Mouse (Mus musculus) gastrocnemius, adult 2 months (tissue): ENCODE data around the gene Sestd1. TPM values are rescaled to one million over a fixed set of nuclear protein-coding genes. Genes with fewer than 3 reads are reported as not detected.

Experiments
- DNase-seq: peaks from one replicate; pipeline ENCODE4 v3.0.0; 2022
- H3K27ac ChIP-seq: fragments of 200-600 bp; 2 replicates; pipeline ENCODE4 v1.8.1; 2022; ENCODE audit warnings: mild to moderate bottlenecking
- H3K4me3 ChIP-seq: fragments of 200-600 bp; 2 replicates; pipeline ENCODE4 v1.8.1; 2022; ENCODE audit warnings: mild to moderate bottlenecking, moderate library complexity
- CTCF ChIP-seq: fragments of 200-600 bp; IDR thresholded peaks from 2 replicates; pipeline ENCODE4 v1.8.1; 2022; ENCODE audit warnings: antibody characterized with exemption, mild to moderate bottlenecking, moderate library complexity
- intact Hi-C: fragments of 180-260 bp; cut with DNase I; formaldehyde crosslinking; loops from one replicate; pipeline ENCODE4 v1.15.1; 2025
- total RNA-seq, 2 experiments: library from RNA; stranded (reverse); gene quantifications; 2 replicates each; pipeline ENCODE4 v1.2.3; 2021

Sestd1 gene
- total RNA-seq, 2 experiments from 2014 or later = 9.8 to 10.3 TPM

DNA sequence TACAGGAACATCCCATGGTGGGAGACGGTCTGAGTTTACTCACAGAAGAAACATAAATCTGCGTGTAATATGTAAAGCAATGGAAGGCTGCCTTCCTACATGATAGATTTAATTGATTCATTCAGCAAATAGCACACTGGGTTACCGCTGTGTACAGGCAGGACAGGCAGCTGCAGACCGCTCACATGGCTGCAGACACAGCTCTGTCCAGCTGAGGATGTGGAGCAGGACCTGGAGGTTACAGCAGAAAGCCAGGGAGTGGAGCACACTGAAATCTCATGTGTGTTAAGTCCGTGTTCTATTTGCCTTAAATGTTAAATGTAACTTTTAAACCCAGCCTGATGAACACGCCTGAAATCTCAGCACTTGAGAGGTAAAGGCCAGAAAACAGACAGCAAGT, 38.1 kb downstream of the Sestd1 start:
- H3K4me3 ChIP-seq = no peak overlapping the region
- DNase-seq = no peak
- no peak overlapping the region for H3K27ac ChIP-seq
- TF ChIP-seq CTCF = no peak
- intact Hi-C loops = loop anchor here (10.0 kb wide), 1 partner anchor 463 kb away; no protein-coding TSS in a partner anchor

DNA sequence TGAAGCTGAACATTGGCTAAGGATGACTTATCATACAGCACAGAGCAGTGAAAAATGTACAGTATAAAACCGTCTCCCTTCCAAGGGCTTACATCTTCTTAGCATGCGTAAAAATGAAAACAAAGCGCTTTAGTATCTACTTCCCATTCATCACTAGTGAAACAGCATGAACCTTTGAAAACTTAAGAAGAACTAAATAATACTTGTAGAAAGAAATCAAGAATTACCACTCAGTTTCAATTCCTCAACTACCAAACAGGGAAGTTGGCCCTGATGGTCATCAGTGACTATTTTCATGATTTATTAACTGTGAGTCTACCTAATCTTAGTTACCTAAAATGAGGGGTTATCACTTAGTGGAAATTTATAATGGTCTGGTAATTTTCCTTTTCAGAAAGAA, 41.8 kb downstream of the Sestd1 start:
- DNase-seq = no peak
- H3K27ac ChIP-seq = no peak overlapping the region
- no peak for TF ChIP-seq CTCF
- intact Hi-C loops = no loop called here
- no peak overlapping the region for H3K4me3 ChIP-seq

DNA sequence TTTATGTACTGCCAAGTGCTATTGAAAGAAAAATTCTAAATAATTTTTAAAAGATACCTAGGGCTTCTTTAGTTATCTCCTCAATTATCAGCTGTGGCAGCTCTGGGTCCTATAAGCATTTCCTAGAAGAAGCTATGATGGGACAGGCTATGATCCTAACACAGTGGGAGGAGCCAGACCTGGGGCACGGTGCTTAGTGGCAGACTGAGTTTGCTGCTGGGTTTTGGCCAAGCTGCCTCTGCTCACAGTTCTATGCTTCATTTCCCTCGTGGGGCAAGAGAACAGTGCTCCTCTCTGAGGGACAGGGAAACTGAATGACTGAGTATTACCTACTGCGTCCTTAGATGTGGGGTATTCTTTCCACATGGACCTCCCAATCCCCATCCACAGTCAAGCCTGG, 42.3 kb downstream of the Sestd1 start:
- no peak for TF ChIP-seq CTCF
- intact Hi-C loops = no loop called here
- Histone ChIP-seq H3K4me3 (no peak overlapping the region), H3K27ac (no peak overlapping the region)
- no peak for DNase-seq

DNA sequence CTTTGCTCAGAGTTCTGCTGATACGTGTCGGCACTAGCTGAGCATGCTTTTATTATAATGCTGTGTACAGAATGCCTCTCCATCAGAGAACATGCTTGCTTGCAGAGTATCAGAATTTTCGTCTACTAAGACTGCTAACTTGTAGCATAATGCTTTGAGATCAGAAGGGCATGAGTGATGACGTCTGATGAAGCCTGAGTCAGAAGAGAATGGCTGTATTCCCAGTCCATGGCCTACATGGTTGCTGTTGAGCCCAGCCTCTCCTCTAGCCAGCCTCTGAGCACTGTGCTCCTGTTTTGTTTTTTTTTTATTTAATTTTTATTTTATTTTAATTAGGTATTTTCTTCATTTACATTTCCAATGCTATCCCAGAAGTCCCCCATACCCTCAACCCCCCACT, 43.5 kb downstream of the Sestd1 start:
- Histone ChIP-seq H3K27ac (no peak overlapping the region), H3K4me3 (no peak overlapping the region)
- intact Hi-C loops = no loop called here
- TF ChIP-seq CTCF = no peak
- DNase-seq = no peak

DNA sequence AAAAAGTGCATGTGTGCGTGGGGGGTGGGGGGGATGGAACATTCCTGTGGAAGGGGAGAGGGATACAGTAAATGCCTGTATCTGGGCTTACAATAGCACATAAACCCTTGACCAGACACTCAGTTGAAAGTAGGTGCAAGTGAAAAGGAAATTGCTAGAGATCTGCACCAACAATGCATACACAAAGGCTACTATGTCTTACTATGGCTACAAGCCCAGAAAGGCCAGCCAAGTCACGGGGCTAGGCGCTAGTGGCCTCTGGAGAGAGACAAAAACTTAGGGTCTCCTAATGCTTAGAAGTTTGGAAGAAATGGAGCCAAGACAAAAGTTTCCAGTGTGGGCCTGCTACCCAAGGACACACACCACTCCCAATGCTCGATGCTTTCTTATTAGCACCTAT, 44.5 kb downstream of the Sestd1 start:
- intact Hi-C loops = no loop called here
- H3K4me3 ChIP-seq = no peak overlapping the region
- H3K27ac ChIP-seq = no peak overlapping the region
- DNase-seq = no peak
- no peak for TF ChIP-seq CTCF

DNA sequence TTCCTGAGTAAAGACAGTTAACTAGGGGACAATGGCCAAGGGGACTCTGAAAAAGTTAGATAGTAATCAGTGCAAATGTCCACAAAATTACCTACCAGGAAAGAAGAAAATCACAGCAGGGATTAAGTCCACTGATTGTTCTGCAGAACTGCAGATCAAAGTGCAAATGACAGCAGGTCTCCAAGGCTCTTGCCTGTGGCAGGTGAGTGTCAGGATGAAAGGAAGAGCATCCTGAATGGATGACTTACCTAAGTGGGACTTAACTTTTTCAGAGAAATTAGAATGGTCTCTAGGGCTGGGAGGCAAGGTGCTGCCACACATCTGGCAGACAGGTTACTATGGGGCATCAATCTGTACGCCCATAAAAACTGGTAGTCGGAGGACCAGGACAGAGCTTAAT, 47.8 kb downstream of the Sestd1 start:
- TF ChIP-seq CTCF = no peak
- Histone ChIP-seq H3K4me3 (no peak overlapping the region), H3K27ac (no peak overlapping the region)
- DNase-seq = no peak
- intact Hi-C loops = no loop called here

DNA sequence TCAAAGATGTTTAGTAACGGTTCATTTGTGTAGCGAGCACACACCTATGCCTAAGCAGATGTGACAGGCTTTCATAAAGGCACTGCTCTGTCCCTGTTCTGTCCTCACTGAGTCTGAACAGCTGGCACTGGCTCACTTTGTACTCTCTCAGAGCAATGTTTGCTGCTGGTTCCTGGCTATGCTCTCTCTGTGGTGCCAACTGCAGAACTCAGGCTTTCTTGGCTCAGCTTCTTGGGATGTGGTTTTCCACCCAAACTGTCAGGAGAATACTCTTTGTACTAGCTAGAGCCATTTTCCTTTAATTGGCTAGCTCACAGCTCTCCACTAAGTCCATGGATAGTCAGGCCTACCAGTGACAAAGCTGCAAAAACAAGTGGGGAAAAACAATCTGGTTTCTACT, 59.4 kb downstream of the Sestd1 start:
- no peak for TF ChIP-seq CTCF
- Histone ChIP-seq H3K27ac (no peak overlapping the region), H3K4me3 (no peak overlapping the region)
- intact Hi-C loops = no loop called here
- no peak for DNase-seq

DNA sequence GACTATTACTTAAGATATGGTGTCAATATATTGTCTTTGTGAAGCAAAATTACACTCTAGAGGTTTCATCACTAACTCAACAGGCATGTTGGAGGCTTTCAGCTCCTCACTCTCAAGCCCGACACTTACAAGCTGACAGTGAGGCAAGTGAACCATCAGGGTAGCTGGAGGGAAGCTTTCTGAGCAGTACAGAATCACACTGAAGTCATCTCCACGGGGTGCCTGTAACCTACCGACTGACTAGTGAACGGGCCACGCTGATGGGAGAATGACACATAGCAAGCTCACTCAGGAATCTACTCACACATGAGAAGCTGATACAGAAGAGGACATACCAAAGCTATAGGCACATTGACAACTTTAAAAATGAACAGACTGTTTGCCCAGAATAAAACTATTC, 67.5 kb downstream of the Sestd1 start:
- Histone ChIP-seq H3K27ac (no peak overlapping the region), H3K4me3 (no peak overlapping the region)
- no peak for TF ChIP-seq CTCF
- intact Hi-C loops = no loop called here
- DNase-seq = no peak

DNA sequence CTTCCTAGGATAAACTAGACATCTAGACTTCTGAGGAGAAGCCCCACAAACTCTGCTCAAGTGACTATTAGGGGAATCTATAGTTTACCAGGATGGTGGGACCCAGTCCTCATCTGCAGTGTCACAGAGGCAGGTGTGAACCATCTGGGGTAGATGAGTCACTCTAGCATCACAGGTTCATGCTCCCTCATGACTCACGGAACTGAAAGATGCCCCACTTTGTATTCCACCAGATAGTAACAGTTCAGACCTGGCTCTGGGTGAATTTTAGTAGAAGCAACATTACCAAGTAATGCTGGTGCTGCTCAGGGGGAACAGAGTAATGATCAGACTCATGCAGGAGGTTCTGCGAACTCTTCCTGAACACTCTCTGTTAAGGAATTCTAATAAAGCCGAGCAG, 73.4 kb downstream of the Sestd1 start:
- no peak for DNase-seq
- H3K4me3 ChIP-seq = no peak overlapping the region
- H3K27ac ChIP-seq = no peak overlapping the region
- TF ChIP-seq CTCF = no peak
- intact Hi-C loops = no loop called here

DNA sequence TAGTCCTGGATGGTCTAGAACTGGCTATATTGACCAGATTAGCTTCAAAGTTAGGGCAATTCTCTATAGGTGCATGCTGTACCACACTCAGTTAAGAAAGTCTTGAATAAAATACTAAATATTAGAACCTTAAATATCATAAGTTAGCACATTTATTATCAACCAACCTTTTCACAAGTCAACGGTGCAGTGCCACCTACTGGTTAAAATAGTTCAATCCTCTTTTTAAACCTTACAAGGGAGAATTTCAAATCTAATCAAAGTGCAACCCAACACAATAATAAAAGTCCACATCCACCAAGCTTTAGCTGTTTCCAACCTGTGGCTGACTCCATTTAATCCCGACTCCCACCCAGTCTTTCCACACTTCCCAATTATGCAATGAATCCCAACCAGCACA, 76.5 kb downstream of the Sestd1 start:
- no peak for DNase-seq
- intact Hi-C loops = loop anchor here (2.0 kb wide), 1 partner anchor 141 kb away; no protein-coding TSS in a partner anchor
- TF ChIP-seq CTCF = peak; percentile 65

DNA sequence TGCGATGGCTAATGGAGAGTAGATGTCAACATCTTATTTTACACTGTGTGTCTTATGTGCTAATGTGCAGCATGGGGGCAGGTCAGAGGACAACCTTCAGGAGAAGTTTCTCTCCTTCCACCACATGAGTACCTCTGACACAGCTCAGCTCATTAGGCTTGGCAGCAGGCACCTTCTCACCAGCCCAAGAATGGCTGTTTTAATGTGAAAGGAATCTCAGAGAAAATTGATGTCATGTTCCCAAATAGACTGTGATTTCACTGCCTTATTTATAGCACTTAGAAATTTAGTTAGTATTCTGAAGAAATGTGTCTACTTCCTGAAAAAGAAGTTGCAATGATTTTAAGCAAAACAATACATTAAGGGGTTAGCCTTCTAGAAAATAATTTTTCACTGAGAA, 78.5 kb downstream of the Sestd1 start:
- no peak for DNase-seq
- TF ChIP-seq CTCF = no peak
- H3K27ac ChIP-seq = peak overlapping the region; percentile 24
- no peak overlapping the region for H3K4me3 ChIP-seq
- intact Hi-C loops = no loop called here

More for the DNA sequence above, 76.5 kb downstream of the Sestd1 start:
- Histone ChIP-seq H3K27ac (no peak overlapping the region), H3K4me3 (no peak overlapping the region)

DNA sequence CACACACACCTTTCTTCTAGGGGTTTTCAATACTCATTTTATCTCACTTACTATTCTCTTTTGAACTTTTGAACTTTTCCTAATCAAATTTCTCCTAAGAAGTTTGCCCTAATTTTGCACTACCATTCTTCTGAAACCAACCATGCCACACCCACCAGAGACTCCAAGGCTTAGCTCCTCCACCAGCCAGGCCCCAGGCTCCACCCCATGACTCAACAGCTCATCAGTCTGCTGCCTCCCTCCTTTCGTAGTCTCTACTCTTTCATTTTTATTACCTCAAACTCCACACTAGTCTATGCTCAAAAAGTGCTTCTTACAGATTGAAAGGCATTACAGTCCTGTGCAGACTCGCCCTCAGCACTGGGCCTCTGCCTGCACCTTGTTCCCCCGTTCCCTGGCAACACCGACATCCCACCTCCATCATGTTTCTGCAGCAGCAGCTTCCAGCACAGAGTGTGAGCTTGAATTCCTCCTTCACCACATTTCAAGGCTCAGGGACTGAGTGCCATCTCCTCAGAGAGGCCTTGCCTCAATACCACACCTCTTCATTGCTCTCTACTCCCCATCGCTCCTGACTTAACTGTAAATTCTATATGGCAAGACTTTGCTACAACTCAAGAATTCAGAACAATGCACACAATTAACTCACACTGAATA, 79.3 kb downstream of the Sestd1 start:
- H3K27ac ChIP-seq = peak overlapping the region; percentile 54; the same call in 1 of the 2 replicates
- intact Hi-C loops = no loop called here
- no peak for DNase-seq
- no peak for TF ChIP-seq CTCF
- H3K4me3 ChIP-seq = no peak overlapping the region

DNA sequence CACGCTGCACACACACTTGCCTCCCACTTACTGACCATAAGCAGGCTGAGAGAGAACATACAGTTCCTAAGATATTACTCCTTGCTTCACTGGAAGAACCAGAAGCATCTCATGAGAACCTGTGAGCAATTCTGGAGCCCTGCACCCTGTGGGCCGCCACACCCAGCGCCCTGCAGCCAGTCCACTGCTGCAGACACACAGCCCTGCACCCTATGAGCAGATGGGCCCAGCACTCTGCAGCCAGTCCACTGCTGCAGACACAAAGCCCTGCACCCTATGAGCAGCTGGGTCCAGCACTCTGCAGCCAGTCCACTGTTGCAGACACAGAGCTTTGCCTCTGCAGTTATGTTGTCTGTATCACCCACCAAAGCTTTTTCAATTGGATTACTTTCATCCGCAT, 80.0 kb downstream of the Sestd1 start:
- intact Hi-C loops = no loop called here
- Histone ChIP-seq H3K27ac (no peak overlapping the region), H3K4me3 (no peak overlapping the region)
- DNase-seq = no peak
- TF ChIP-seq CTCF = no peak

DNA sequence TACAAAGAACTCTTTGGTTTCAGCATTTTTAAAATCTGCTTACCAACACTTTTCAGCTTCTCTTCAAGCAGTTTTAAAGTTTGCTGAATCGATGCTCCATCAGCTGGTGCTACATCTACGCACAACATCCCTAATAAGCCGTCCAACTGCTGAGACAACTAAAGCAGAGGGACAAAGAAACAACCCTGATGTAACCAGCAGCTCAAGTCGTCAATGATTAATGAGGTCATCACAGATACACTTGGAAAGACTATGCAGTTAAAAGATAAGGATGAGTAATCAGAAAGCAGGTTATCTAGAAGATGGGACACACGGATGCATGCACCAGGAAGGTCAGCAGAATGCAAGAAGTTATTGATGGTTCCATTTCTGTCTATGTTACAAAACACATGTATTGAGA, 82.1 kb downstream of the Sestd1 start:
- no peak for TF ChIP-seq CTCF
- intact Hi-C loops = no loop called here
- H3K27ac ChIP-seq = no peak overlapping the region
- DNase-seq = no peak
- H3K4me3 ChIP-seq = no peak overlapping the region
